Mouse (Mus musculus) C2C12 (cell line): ENCODE data around the gene Dnah17. TPM values are rescaled to one million over a fixed set of nuclear protein-coding genes. Genes with fewer than 3 reads are reported as not detected.

Experiments
- H3K27me3 ChIP-seq: one replicate; pipeline ENCODE4 v1.6.1; 2011; ENCODE audit not compliant: control insufficient read depth, insufficient read depth, insufficient read length
- H3K36me3 ChIP-seq: one replicate; pipeline ENCODE4 v1.6.1; 2011; ENCODE audit not compliant: control insufficient read depth, insufficient read depth
- H3K4me3 ChIP-seq: one replicate; pipeline ENCODE4 v1.5.1; 2011; ENCODE audit warnings: mild to moderate bottlenecking, control low read depth; ENCODE audit not compliant: poor library complexity, insufficient read depth, severe bottlenecking
- H3K79me2 ChIP-seq: one replicate; pipeline ENCODE4 v1.6.1; 2011; ENCODE audit not compliant: control insufficient read depth, insufficient read depth
- H3K79me3 ChIP-seq: one replicate; pipeline ENCODE4 v1.6.1; 2011; ENCODE audit warnings: low read depth, control low read depth
- H3ac ChIP-seq: one replicate; pipeline ENCODE3; 2011; ENCODE audit warnings: low read depth; ENCODE audit not compliant: control insufficient read depth, insufficient read length
- CEBPB ChIP-seq: IDR thresholded peaks from one replicate; pipeline ENCODE4 v1.6.1; 2011; ENCODE audit warnings: low read depth, mild to moderate bottlenecking, control low read depth, moderate library complexity
- CTCF ChIP-seq: IDR thresholded peaks from one replicate; pipeline ENCODE4 v1.5.1; 2011; ENCODE audit not compliant: control insufficient read depth, insufficient read depth, insufficient read length
- FOSL1 ChIP-seq: IDR thresholded peaks from one replicate; pipeline ENCODE4 v1.8.0; 2011; ENCODE audit warnings: mild to moderate bottlenecking, low read length; ENCODE audit not compliant: poor library complexity, insufficient read depth, severe bottlenecking
- MAX ChIP-seq: IDR thresholded peaks from one replicate; pipeline ENCODE4 v1.6.1; 2011; ENCODE audit warnings: mild to moderate bottlenecking, control low read depth
- MYOD1 ChIP-seq: IDR thresholded peaks from one replicate; pipeline ENCODE4 v1.6.1; 2011; ENCODE audit warnings: low read depth; ENCODE audit not compliant: control insufficient read depth, insufficient read length
- MYOG ChIP-seq: IDR thresholded peaks from one replicate; pipeline ENCODE4 v1.6.1; 2011; ENCODE audit not compliant: control insufficient read depth, insufficient read length; ENCODE audit errors: extremely low read depth
- USF1 ChIP-seq: IDR thresholded peaks from one replicate; pipeline ENCODE4 v1.6.1; 2011; ENCODE audit warnings: low read depth, mild to moderate bottlenecking, control low read depth, moderate library complexity
- polyA plus RNA-seq: library from polyadenylated mRNA; unstranded; fragments of >200 nt; fragmentation: generic; extraction: Trizol; gene quantifications from one replicate; pipeline ENCODE4 v1.2.1, GENCODE M21; 2012; ENCODE audit warnings: missing spikeins

The Dnah17 gene
- polyA plus RNA-seq, 1 experiment = 0.13 TPM

- H3K4me3 ChIP-seq = no peak overlapping the region
- peaks cover 42% of the 10 kb centered on the region for H3K36me3 ChIP-seq
- no peak for TF ChIP-seq FOSL1
- TF ChIP-seq MAX = no peak
- TF ChIP-seq MYOG = no peak
- TF ChIP-seq USF1 = no peak
- H3ac ChIP-seq = no peak overlapping the region
- H3K79me2 ChIP-seq = peaks cover 90% of the 10 kb centered on the region
- peaks cover 70% of the 10 kb centered on the region for H3K79me3 ChIP-seq
- H3K27me3 ChIP-seq = no peaks in the 10 kb centered on the region
Observed at GRCm38 (mm10) chr11:118008144-118008805, 122.2 kb downstream of the Dnah17 start.

- Histone ChIP-seq H3K4me3 (no peak overlapping the region), H3K79me3 (peaks cover 67% of the 10 kb centered on the region), H3K27me3 (no peaks in the 10 kb centered on the region), H3K79me2 (peaks cover 85% of the 10 kb centered on the region), H3ac (no peak overlapping the region), H3K36me3 (peaks cover 48% of the 10 kb centered on the region)
- TF ChIP-seq CEBPB (no peak), CTCF (no peak), FOSL1 (no peak), USF1 (no peak)
Observed at GRCm38 (mm10) chr11:118007460-118008143, 122.8 kb downstream of the Dnah17 start.

- peaks cover 66% of the 10 kb centered on the region for H3K36me3 ChIP-seq
- no peak overlapping the region for H3ac ChIP-seq
Observed at GRCm38 (mm10) chr11:118004217-118004616, 126.2 kb downstream of the Dnah17 start.

GRCm38 (mm10) chr11:118003718-118004117 is 126.7 kb downstream of the Dnah17 start:
- TF ChIP-seq MYOD1 (peak; percentile 50), CEBPB (peak; percentile 6), MAX (peak; percentile 62), MYOG (no peak)
- Histone ChIP-seq H3K79me3 (peaks cover 62% of the 10 kb centered on the region), H3K79me2 (peaks cover 85% of the 10 kb centered on the region), H3ac (peak overlapping the region; percentile 29), H3K27me3 (no peaks in the 10 kb centered on the region), H3K4me3 (no peak overlapping the region), H3K36me3 (peaks cover 71% of the 10 kb centered on the region)

More at GRCm38 (mm10) chr11:118004217-118004616, 126.2 kb downstream of the Dnah17 start:
- H3K79me3 ChIP-seq = peaks cover 62% of the 10 kb centered on the region
- TF ChIP-seq USF1 (no peak), MAX (no peak), CEBPB (no peak), MYOG (no peak), MYOD1 (no peak)
- no peak overlapping the region for H3K4me3 ChIP-seq
- H3K79me2 ChIP-seq = peaks cover 85% of the 10 kb centered on the region
- no peaks in the 10 kb centered on the region for H3K27me3 ChIP-seq

- peaks cover 61% of the 10 kb centered on the region for H3K79me3 ChIP-seq
Observed at GRCm38 (mm10) chr11:118003176-118003575, 127.3 kb downstream of the Dnah17 start.

GRCm38 (mm10) chr11:118000565-118001215 is 129.7 kb downstream of the Dnah17 start:
- Histone ChIP-seq H3ac (peak overlapping the region; percentile 2), H3K36me3 (peaks cover 76% of the 10 kb centered on the region), H3K79me2 (peaks cover 85% of the 10 kb centered on the region), H3K4me3 (no peak overlapping the region), H3K27me3 (no peaks in the 10 kb centered on the region), H3K79me3 (peaks cover 58% of the 10 kb centered on the region)
- TF ChIP-seq CEBPB = no peak
- TF ChIP-seq MYOG = no peak
- TF ChIP-seq USF1 = no peak
- TF ChIP-seq CTCF = no peak
- peak; percentile 25 for TF ChIP-seq FOSL1
- TF ChIP-seq MAX = peak; percentile 21

More at GRCm38 (mm10) chr11:118003176-118003575, 127.3 kb downstream of the Dnah17 start:
- TF ChIP-seq FOSL1 (no peak), CTCF (no peak), MYOD1 (no peak), CEBPB (no peak), MYOG (no peak), USF1 (no peak), MAX (no peak)
- H3ac ChIP-seq = no peak overlapping the region
- no peak overlapping the region for H3K4me3 ChIP-seq
- peaks cover 85% of the 10 kb centered on the region for H3K79me2 ChIP-seq
- no peaks in the 10 kb centered on the region for H3K27me3 ChIP-seq
- peaks cover 77% of the 10 kb centered on the region for H3K36me3 ChIP-seq
